Mouse (Mus musculus): ENCODE data around the gene Ctu1. TPM values are rescaled to one million over a fixed set of nuclear protein-coding genes. Genes with fewer than 3 reads are reported as not detected.
"Not testable (repeated sequence)": the region's sequence is repeated elsewhere in the genome, so short reads cannot be mapped to it uniquely, and the experiment has no call there.

Ctu1 gene
- polyA plus RNA-seq, 1 experiment from 2014 or later, result 16.8 TPM

- Histone ChIP-seq H3K9me3 (replicated peaks) (no peaks in the 10 kb centered on the region), H3K4me2 (no peak overlapping the region), H3K36me3 (no peaks in the 10 kb centered on the region), H3K27ac (no peak overlapping the region), H3K4me3 (replicated peaks) (no peak overlapping the region), H3K4me1 (no peaks in the 10 kb centered on the region), H3K27me3 (no peaks in the 10 kb centered on the region), H3K9ac (no peak overlapping the region)
- WGBS, result 70% methylated on average over 3 of the region's 3 CpGs
- no peak for ATAC-seq (replicated peaks; ENCODE audit: low FRiP score)
These were observed 17.3 kb upstream of the Ctu1 start for GRCm38 (mm10) chr7:43654519-43654918.

GRCm38 (mm10) chr7:43656232-43656631 lies 15.6 kb upstream of the Ctu1 start:
- 34% methylated on average over 6 of the region's 6 CpGs for WGBS
- no peaks in the 10 kb centered on the region for H3K27me3 ChIP-seq
- no peak for ATAC-seq (replicated peaks; ENCODE audit: low FRiP score)
- no peak overlapping the region for H3K9ac ChIP-seq
- no peaks in the 10 kb centered on the region for H3K9me3 ChIP-seq (replicated peaks)
- H3K4me3 ChIP-seq (replicated peaks), result no peak overlapping the region
- H3K4me1 ChIP-seq, result no peaks in the 10 kb centered on the region
- H3K36me3 ChIP-seq, result no peaks in the 10 kb centered on the region
- no peak overlapping the region for H3K4me2 ChIP-seq
- no peak overlapping the region for H3K27ac ChIP-seq

GRCm38 (mm10) chr7:43660002-43660401 lies 11.8 kb upstream of the Ctu1 start, which contains the start of gene Siglece:
Gene Siglece, minus strand, starts transcription at chr7:43660161.
- Histone ChIP-seq H3K4me1 (no peaks in the 10 kb centered on the region), H3K9me3 (replicated peaks) (no peaks in the 10 kb centered on the region), H3K9ac (no peak within 1 kb of the TSS), H3K27ac (no peak within 1 kb of the TSS), H3K36me3 (no peaks in the 10 kb centered on the region), H3K27me3 (no peaks in the 10 kb centered on the region), H3K4me2 (no peak within 1 kb of the TSS), H3K4me3 (replicated peaks) (no peak within 1 kb of the TSS)
- WGBS, result 87% methylated on average over 1 of the region's 1 CpGs
- no peak for ATAC-seq (replicated peaks; ENCODE audit: low FRiP score)

- no peaks in the 10 kb centered on the region for H3K36me3 ChIP-seq
- H3K4me3 ChIP-seq (replicated peaks), result no peak overlapping the region
- 93% methylated on average over 1 of the region's 1 CpGs for WGBS
- H3K9me3 ChIP-seq (replicated peaks), result no peaks in the 10 kb centered on the region
- H3K27ac ChIP-seq, result no peak overlapping the region
- ATAC-seq (replicated peaks; ENCODE audit: low FRiP score), result no peak
- H3K27me3 ChIP-seq, result no peaks in the 10 kb centered on the region
- no peaks in the 10 kb centered on the region for H3K4me1 ChIP-seq
- H3K9ac ChIP-seq, result no peak overlapping the region
- no peak overlapping the region for H3K4me2 ChIP-seq
These were observed 9.0 kb upstream of the Ctu1 start for GRCm38 (mm10) chr7:43662804-43663203.

- not testable (repeated sequence) for H3K27ac ChIP-seq; ATAC-seq (replicated peaks; ENCODE audit: low FRiP score); H3K9ac ChIP-seq; H3K4me2 ChIP-seq; H3K4me1 ChIP-seq; H3K9me3 ChIP-seq (replicated peaks); H3K36me3 ChIP-seq; H3K4me3 ChIP-seq (replicated peaks); H3K27me3 ChIP-seq
- WGBS, result 89% methylated on average over 4 of the region's 4 CpGs
These were observed 4.6 kb upstream of the Ctu1 start for GRCm38 (mm10) chr7:43667221-43667620.

- Histone ChIP-seq H3K9me3 (replicated peaks) (no peaks in the 10 kb centered on the region), H3K4me2 (no peak overlapping the region), H3K4me1 (peaks cover 9% of the 10 kb centered on the region), H3K9ac (no peak overlapping the region), H3K36me3 (no peaks in the 10 kb centered on the region), H3K4me3 (replicated peaks) (no peak overlapping the region), H3K27me3 (no peaks in the 10 kb centered on the region), H3K27ac (no peak overlapping the region)
- ATAC-seq (replicated peaks; ENCODE audit: low FRiP score), result no peak
- 16% methylated on average over 3 of the region's 3 CpGs for WGBS
These were observed 3.2 kb upstream of the Ctu1 start for GRCm38 (mm10) chr7:43668582-43668981.

GRCm38 (mm10) chr7:43671064-43671808 lies 580 bp upstream of the Ctu1 start:
- H3K4me1 ChIP-seq, result peaks cover 11% of the 10 kb centered on the region
- peak overlapping the region; percentile 72 for H3K4me3 ChIP-seq (replicated peaks)
- H3K9ac ChIP-seq, result peak overlapping the region; percentile 23; the same call in 1 of the 2 replicates
- H3K27me3 ChIP-seq, result no peaks in the 10 kb centered on the region
- ATAC-seq (replicated peaks; ENCODE audit: low FRiP score), result peak; percentile 40
- H3K27ac ChIP-seq, result peak overlapping the region; percentile 22; the same call in 1 of the 2 replicates
- H3K9me3 ChIP-seq (replicated peaks), result no peaks in the 10 kb centered on the region
- H3K36me3 ChIP-seq, result peaks cover 24% of the 10 kb centered on the region
- peak overlapping the region; percentile 83 for H3K4me2 ChIP-seq
- 69% methylated on average over 11 of the region's 11 CpGs for WGBS

GRCm38 (mm10) chr7:43672581-43673260 lies 905 bp downstream of the Ctu1 start:
- Histone ChIP-seq H3K4me2 (peak overlapping the region; percentile 83), H3K27me3 (no peaks in the 10 kb centered on the region), H3K27ac (peak overlapping the region; percentile 78), H3K9ac (peak overlapping the region; percentile 70), H3K36me3 (peaks cover 39% of the 10 kb centered on the region), H3K9me3 (replicated peaks) (no peaks in the 10 kb centered on the region), H3K4me3 (replicated peaks) (peak overlapping the region; percentile 72), H3K4me1 (peaks cover 11% of the 10 kb centered on the region)
- 4% methylated on average over 10 of the region's 10 CpGs for WGBS
- ATAC-seq (replicated peaks; ENCODE audit: low FRiP score), result peak; percentile 13

GRCm38 (mm10) chr7:43675091-43675490 lies 3.3 kb downstream of the Ctu1 start:
- H3K9ac ChIP-seq, result no peak overlapping the region
- 93% methylated on average over 32 of the region's 32 CpGs for WGBS

GRCm38 (mm10) chr7:43678517-43678916 lies 6.7 kb downstream of the Ctu1 start:
- Histone ChIP-seq H3K9ac (no peak overlapping the region), H3K4me1 (0 out of 2 replicates have a peak, but pooled peaks cover 2% of the 10 kb centered on the region), H3K27ac (no peak overlapping the region), H3K4me3 (replicated peaks) (no peak overlapping the region), H3K4me2 (no peak overlapping the region), H3K9me3 (replicated peaks) (no peaks in the 10 kb centered on the region), H3K36me3 (peaks cover 45% of the 10 kb centered on the region), H3K27me3 (no peaks in the 10 kb centered on the region)
- no peak for ATAC-seq (replicated peaks; ENCODE audit: low FRiP score)

More at GRCm38 (mm10) chr7:43675091-43675490, 3.3 kb downstream of the Ctu1 start:
- H3K36me3 ChIP-seq, result peaks cover 45% of the 10 kb centered on the region
- H3K27me3 ChIP-seq, result no peaks in the 10 kb centered on the region
- no peaks in the 10 kb centered on the region for H3K9me3 ChIP-seq (replicated peaks)
- no peak overlapping the region for H3K4me2 ChIP-seq
- peaks cover 11% of the 10 kb centered on the region for H3K4me1 ChIP-seq
- H3K27ac ChIP-seq, result no peak overlapping the region
- no peak overlapping the region for H3K4me3 ChIP-seq (replicated peaks)
- no peak for ATAC-seq (replicated peaks; ENCODE audit: low FRiP score)

GRCm38 (mm10) chr7:43680960-43681359 lies 9.1 kb downstream of the Ctu1 start:
- Histone ChIP-seq H3K9me3 (replicated peaks) (no peaks in the 10 kb centered on the region), H3K4me1 (no peaks in the 10 kb centered on the region), H3K27ac (no peak overlapping the region), H3K4me2 (no peak overlapping the region), H3K4me3 (replicated peaks) (no peak overlapping the region), H3K27me3 (no peaks in the 10 kb centered on the region), H3K36me3 (peaks cover 24% of the 10 kb centered on the region), H3K9ac (no peak overlapping the region)
- ATAC-seq (replicated peaks; ENCODE audit: low FRiP score), result no peak
- WGBS, result 18% methylated on average over 5 of the region's 5 CpGs

GRCm38 (mm10) chr7:43682511-43682910 lies 10.7 kb downstream of the Ctu1 start:
- H3K27me3 ChIP-seq; H3K4me2 ChIP-seq; H3K4me3 ChIP-seq (replicated peaks); H3K9ac ChIP-seq; ATAC-seq (replicated peaks; ENCODE audit: low FRiP score); H3K36me3 ChIP-seq; H3K9me3 ChIP-seq (replicated peaks); H3K4me1 ChIP-seq; H3K27ac ChIP-seq: not testable (repeated sequence)
- 19% methylated on average over 1 of the region's 1 CpGs for WGBS
